In the genomic region with DNA sequence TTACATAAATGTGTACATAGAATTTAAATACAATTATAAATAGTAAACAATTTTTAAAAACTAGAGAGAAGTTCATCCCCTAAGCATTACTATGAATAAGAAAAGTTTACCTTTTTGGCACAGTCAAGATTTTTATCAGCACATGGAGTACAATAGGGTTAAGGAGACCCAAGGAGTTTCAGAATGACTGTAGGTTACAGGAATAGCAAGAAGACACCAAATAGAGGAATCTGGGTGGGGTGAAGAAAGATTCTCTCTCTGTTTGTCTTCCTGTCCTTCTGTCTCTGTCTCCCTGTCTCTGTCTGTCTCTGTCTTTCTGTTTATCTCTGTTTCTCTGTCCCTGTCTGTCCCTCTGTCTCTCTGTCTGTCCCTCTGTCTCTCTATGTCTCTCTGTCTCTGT, we compare ENCODE assay signal across 22 mouse cellular contexts. TPM values are rescaled to one million over a fixed set of nuclear protein-coding genes. Genes with fewer than 3 reads are reported as not detected.
DNase-seq lines count a peak whose midpoint lies in the region; ATAC-seq and TF ChIP-seq lines count a peak whose summit lies in the region.
"Had no signal": no experiment of that assay in that cellular context is flagged by ENCODE, and none has a peak within 500 bp of the region (broad histone marks: within the 10 kb centered on the region; RNA-seq: fewer than 3 reads in every experiment).

No protein-coding gene starts in this region.

- no peaks in the 10 kb centered on the region for H3K27me3 ChIP-seq in heart, embryonic 12.5 days (replicated peaks)
- H3K27me3 ChIP-seq in MEL (ENCODE audit: control insufficient read depth in 1 of 2, insufficient read depth in 2 of 2, low read length in 2 of 2), result no peaks in the 10 kb centered on the region
- H3K27me3 ChIP-seq: embryonic facial prominence, embryonic 12.5 days; forebrain, embryonic 13.5 days; forebrain, embryonic 15.5 days had no signal

- no peak overlapping the region for H3K27ac ChIP-seq in heart, embryonic 12.5 days (ENCODE audit: poor library complexity, severe bottlenecking)
- peak overlapping the region; percentile 16; the same call in 1 of the 2 replicates for H3K27ac ChIP-seq in MEL (ENCODE audit: control insufficient read depth, low read depth, low read length)
- H3K27ac ChIP-seq: embryonic facial prominence, embryonic 10.5 days; embryonic facial prominence, embryonic 12.5 days; forebrain, embryonic 13.5 days; forebrain, embryonic 15.5 days had no signal

- no peak for TF ChIP-seq POLR2A in MEL (IDR thresholded peaks at IDR 0.05; ENCODE audit: control insufficient read depth in 1 of 2, insufficient read depth in 1 of 2, low read depth in 1 of 2, low read length in 2 of 2, poor library complexity in 1 of 2)

- H3K4me1 ChIP-seq in heart, embryonic 12.5 days (replicated peaks), result peaks cover 5% of the 10 kb centered on the region
- H3K4me1 ChIP-seq in MEL (ENCODE audit: control insufficient read depth in 1 of 2, insufficient read depth in 2 of 2, low read length in 2 of 2), result peaks cover 30 to 46% of the 10 kb centered on the region in 2 experiments
- H3K4me1 ChIP-seq: embryonic facial prominence, embryonic 12.5 days; forebrain, embryonic 15.5 days had no signal

- H3K79me2 ChIP-seq in MEL (ENCODE audit: control insufficient read depth, insufficient read depth, low read length, poor library complexity), result no peaks in the 10 kb centered on the region; the same call in 1 of the 2 replicates

- H3K4me2 ChIP-seq in heart, embryonic 12.5 days, result no peak overlapping the region
- H3K4me2 ChIP-seq: embryonic facial prominence, embryonic 12.5 days; forebrain, embryonic 13.5 days; forebrain, embryonic 15.5 days had no signal

- DNase-seq in heart, adult 11 months, result peak; percentile 9
- DNase-seq in CD4-positive helper T cell, adult 2 months (ENCODE audit: low read depth, low spot score), result peak; percentile 14
- DNase-seq in MEL (ENCODE audit: low read depth, low spot score), result no peak
- DNase-seq in induced T-regulatory cell, adult 2 months (ENCODE audit: low read depth), result peak; percentile 53
- no peak for DNase-seq in cerebellum, postnatal 14 days
- no peak for DNase-seq in liver
- DNase-seq: adrenal gland, adult 2 months; adrenal gland, postnatal 10 days; adrenal gland, postnatal 25 days; B cell, adult 2 months; cerebellum, adult 11 months; cerebellum, adult 18-20 months; cerebellum, adult 8-10 months; cerebellum, adult 9-11 months; cerebellum, postnatal 25 days; forebrain, postnatal 0 days had no signal

- peaks cover 2% of the 10 kb centered on the region for H3K9me3 ChIP-seq in heart, embryonic 12.5 days (replicated peaks)
- no peaks in the 10 kb centered on the region for H3K9me3 ChIP-seq in MEL (replicated peaks; ENCODE audit: insufficient read depth, low read length)
- H3K9me3 ChIP-seq: embryonic facial prominence, embryonic 10.5 days; embryonic facial prominence, embryonic 12.5 days; forebrain, embryonic 13.5 days; forebrain, embryonic 15.5 days; G1E had no signal

- H3K4me3 ChIP-seq in heart, embryonic 12.5 days, result no peak overlapping the region
- H3K4me3 ChIP-seq in MEL (ENCODE audit: control insufficient read depth in 1 of 2, insufficient read depth in 1 of 2, low read depth in 2 of 2, low read length in 2 of 2), result no peak overlapping the region
- H3K4me3 ChIP-seq: embryonic facial prominence, embryonic 10.5 days; embryonic facial prominence, embryonic 12.5 days; forebrain, embryonic 13.5 days; forebrain, embryonic 15.5 days had no signal

- TF ChIP-seq CTCF in MEL (IDR thresholded peaks at IDR 0.05 in 2 of 3, conservative IDR thresholded peaks at IDR 0.05 in 1 of 3; ENCODE audit: control insufficient read depth in 1 of 3, insufficient read depth in 1 of 3, low read depth in 2 of 3, low read length in 3 of 3, poor library complexity in 1 of 3, severe bottlenecking in 1 of 3), result no peak

- no peaks in the 10 kb centered on the region for H3K36me3 ChIP-seq in heart, embryonic 12.5 days
- peaks cover 0 to 44% of the 10 kb centered on the region in 2 experiments; a peak in 2 of 4 replicates for H3K36me3 ChIP-seq in MEL (ENCODE audit: control insufficient read depth in 1 of 2, insufficient read depth in 2 of 2, low read length in 2 of 2)
- H3K36me3 ChIP-seq: embryonic facial prominence, embryonic 10.5 days; embryonic facial prominence, embryonic 12.5 days; forebrain, embryonic 15.5 days; G1E had no signal

- TF ChIP-seq EP300 in MEL (IDR thresholded peaks at IDR 0.05; ENCODE audit: low read depth in 1 of 2, low read length in 2 of 2), result no peak

- no peak for TF ChIP-seq RAD21 in MEL (IDR thresholded peaks at IDR 0.05; ENCODE audit: low read depth, low read length)

- no peak overlapping the region for H3K9ac ChIP-seq in heart, embryonic 12.5 days
- no peak overlapping the region for H3K9ac ChIP-seq in MEL (ENCODE audit: control insufficient read depth, low read depth, low read length, poor library complexity, severe bottlenecking)
- H3K9ac ChIP-seq: embryonic facial prominence, embryonic 12.5 days; forebrain, embryonic 13.5 days; forebrain, embryonic 15.5 days; forebrain, postnatal 0 days had no signal

- ATAC-seq in heart, embryonic 12.5 days (ENCODE audit: insufficient number of reproducible peaks, low FRiP score), result no peak
- ATAC-seq: forebrain, embryonic 13.5 days; forebrain, embryonic 15.5 days; forebrain, postnatal 0 days had no signal

TF ChIP-seq in MEL, 35 proteins besides CTCF, POLR2A, EP300 and RAD21:
- TF ChIP-seq MYB (IDR thresholded peaks at IDR 0.05; ENCODE audit: low read depth, low read length), result no peak
- TF ChIP-seq TCF12 (IDR thresholded peaks at IDR 0.05; ENCODE audit: low read depth, low read length), result no peak
- no peak for TF ChIP-seq RCOR1 (IDR thresholded peaks at IDR 0.05; ENCODE audit: low read depth, low read length)
- TF ChIP-seq NELFE (IDR thresholded peaks at IDR 0.05; ENCODE audit: low read depth, low read length), result no peak
- no peak for TF ChIP-seq CHD2 (IDR thresholded peaks at IDR 0.05; ENCODE audit: low read length)
- TF ChIP-seq ELF1 (IDR thresholded peaks at IDR 0.05; ENCODE audit: low read depth, low read length), result no peak
- no peak for TF ChIP-seq USF1 (IDR thresholded peaks at IDR 0.05; ENCODE audit: low read depth, low read length)
- no peak for TF ChIP-seq MAX (IDR thresholded peaks at IDR 0.05; ENCODE audit: low read length)
- TF ChIP-seq GABPA (IDR thresholded peaks at IDR 0.05; ENCODE audit: low read depth, low read length), result no peak
- TF ChIP-seq CHD1 (IDR thresholded peaks at IDR 0.05; ENCODE audit: low read depth, low read length), result no peak
- TF ChIP-seq POLR2AphosphoS5 (IDR thresholded peaks at IDR 0.05; ENCODE audit: borderline replicate concordance, low read depth, low read length), result no peak
- TF ChIP-seq MEF2A (IDR thresholded peaks at IDR 0.05; ENCODE audit: extremely low read depth, insufficient replicate concordance, low read depth, low read length, poor library complexity, severe bottlenecking), result no peak
- no peak for TF ChIP-seq MYC (IDR thresholded peaks at IDR 0.05; ENCODE audit: low read depth, low read length)
- no peak for TF ChIP-seq ZKSCAN1 (IDR thresholded peaks at IDR 0.05; ENCODE audit: low read depth, low read length)
- TF ChIP-seq SMC3 (IDR thresholded peaks at IDR 0.05; ENCODE audit: low read depth, low read length), result no peak
- TF ChIP-seq TAL1 (IDR thresholded peaks at IDR 0.05; ENCODE audit: low read length), result no peak
- no peak for TF ChIP-seq MXI1 (IDR thresholded peaks at IDR 0.05; ENCODE audit: low read depth, low read length)
- TF ChIP-seq MAZ (IDR thresholded peaks at IDR 0.05; ENCODE audit: low read depth, low read length), result no peak

RNA-seq across cellular contexts. Expression of a gene that starts 39.5 kb away (rescaled TPM):
- 1.5 and 1.8 TPM in 2 replicates for polyA plus RNA-seq in heart, embryonic 12.5 days (2016; fragmentation: Nextera tagmentation; extraction: Ambion mirVana)
- total RNA-seq in MEL (2012; rRNA removed), result 125 and 133 TPM in 2 replicates
- polyA plus RNA-seq in MEL (2012; ENCODE audit: insufficient read depth in 1 of 2, insufficient read length in 2 of 2, low read depth in 1 of 2, low replicate concordance in 2 of 2, missing spikeins in 1 of 2), result 100 to 1,000 TPM; 155 to 245 TPM

Comparison
In these comparisons a context has a peak if more than half of its experiments do, and no peak if none do; other contexts are left out.
1. DNase-seq: peak in heart, adult 11 months (single experiment), CD4-positive helper T cell, adult 2 months (single experiment) and induced T-regulatory cell, adult 2 months (single experiment); none in MEL (single experiment), cerebellum, postnatal 14 days (0 of 2) and liver (single experiment).
2. RNA of a gene that starts 39.5 kb away (polyA plus RNA-seq): 155 to 245 TPM in MEL; 1.5 to 1.8 TPM in heart, embryonic 12.5 days; every median in the first group is over 10 times any median in the second.